In the genomic region with DNA sequence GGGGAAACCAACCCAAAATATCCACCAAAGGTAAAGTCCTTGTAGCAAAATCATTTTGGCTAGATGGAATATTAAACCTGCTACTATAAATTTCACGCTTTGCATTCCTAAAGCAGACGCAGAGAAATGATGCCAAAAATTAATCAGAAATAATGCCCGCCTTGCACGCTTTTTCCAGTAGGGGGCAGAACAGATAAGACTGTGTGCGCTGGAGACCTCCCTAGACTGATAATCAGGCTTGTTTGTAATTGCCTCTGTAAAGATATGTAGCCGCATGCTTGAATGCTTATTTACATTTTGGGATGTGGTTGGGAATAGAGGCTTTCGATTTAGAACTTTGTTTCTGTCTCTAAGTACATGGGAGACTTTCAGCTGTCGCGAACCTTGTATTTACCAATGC, we compare ENCODE assay signal across 9 mouse cellular contexts.
DNase-seq lines count a peak whose midpoint lies in the region; ATAC-seq lines count a peak whose summit lies in the region.
"Had no signal": no experiment of that assay in that cellular context is flagged by ENCODE, and none has a peak within 500 bp of the region (broad histone marks: within the 10 kb centered on the region; RNA-seq: fewer than 3 reads in every experiment).

No protein-coding gene starts in this region.

- peak; percentile 30 for DNase-seq in hindbrain, embryonic 10.5 days (ENCODE audit: low spot score)
- DNase-seq in 3T3-L1 (ENCODE audit: low read depth, low spot score) (peak; percentile 34), MEL-GATA-1-ER (ENCODE audit: extremely low read depth, low read depth) (peak; percentile 18)
- DNase-seq in embryonic facial prominence, embryonic 11.5 days (ENCODE audit: low spot score), result peak; percentile 64
- DNase-seq in layer of hippocampus, adult 9-11 months, result peak; percentile 21
- DNase-seq in splenic B cell, adult 2 months (ENCODE audit: low read depth, low spot score), result peak; percentile 12
- DNase-seq in gastrocnemius, adult 18-20 months (ENCODE audit: low spot score), result no peak

- no peaks in the 10 kb centered on the region; the same call in 1 of the 2 replicates for H3K4me1 ChIP-seq in hindbrain, embryonic 10.5 days (replicated peaks)
- no peaks in the 10 kb centered on the region for H3K4me1 ChIP-seq in hindbrain, embryonic 13.5 days (replicated peaks)
- no peaks in the 10 kb centered on the region for H3K4me1 ChIP-seq in embryonic facial prominence, embryonic 11.5 days (ENCODE audit: control insufficient read depth, insufficient read depth, low read length)

- ATAC-seq in hindbrain, embryonic 13.5 days (ENCODE audit: low FRiP score), result no peak
- no peak for ATAC-seq in embryonic facial prominence, embryonic 11.5 days (replicated peaks; ENCODE audit: insufficient number of reproducible peaks, low FRiP score, low TSS enrichment, low read depth)

- H3K27me3 ChIP-seq in hindbrain, embryonic 10.5 days (ENCODE audit: insufficient read depth, poor library complexity, severe bottlenecking), result peaks cover 68% of the 10 kb centered on the region
- H3K27me3 ChIP-seq in hindbrain, embryonic 13.5 days, result peaks cover 53% of the 10 kb centered on the region
- no peaks in the 10 kb centered on the region for H3K27me3 ChIP-seq in embryonic facial prominence, embryonic 11.5 days (ENCODE audit: control insufficient read depth, insufficient read depth, low read length)
- H3K27me3 ChIP-seq in splenic B cell, adult 2 months (ENCODE audit: control insufficient read depth, insufficient read depth, low read length, poor library complexity, severe bottlenecking), result no peaks in the 10 kb centered on the region

- H3K4me3 ChIP-seq in hindbrain, embryonic 10.5 days, result no peak overlapping the region
- no peak overlapping the region for H3K4me3 ChIP-seq in hindbrain, embryonic 13.5 days
- H3K4me3 ChIP-seq in embryonic facial prominence, embryonic 11.5 days (ENCODE audit: low read depth, low read length), result no peak overlapping the region
- H3K4me3 ChIP-seq: myocyte had no signal

- 55% methylated on average over 9 of the region's 9 CpGs for WGBS in hindbrain, embryonic 10.5 days
- 50% methylated on average over 9 of the region's 9 CpGs for WGBS in hindbrain, embryonic 13.5 days
- WGBS in embryonic facial prominence, embryonic 11.5 days, result 48% methylated on average over 9 of the region's 9 CpGs

- no peak overlapping the region for H3K4me2 ChIP-seq in hindbrain, embryonic 13.5 days
- H3K4me2 ChIP-seq in embryonic facial prominence, embryonic 11.5 days (ENCODE audit: low read depth, low read length), result no peak overlapping the region

- no peaks in the 10 kb centered on the region for H3K36me3 ChIP-seq in hindbrain, embryonic 10.5 days
- no peaks in the 10 kb centered on the region for H3K36me3 ChIP-seq in hindbrain, embryonic 13.5 days
- no peaks in the 10 kb centered on the region for H3K36me3 ChIP-seq in embryonic facial prominence, embryonic 11.5 days (replicated peaks; ENCODE audit: control insufficient read depth, insufficient read depth, low read depth, low read length)
- no peaks in the 10 kb centered on the region for H3K36me3 ChIP-seq in splenic B cell, adult 2 months (ENCODE audit: control insufficient read depth, insufficient read depth, low read length, poor library complexity, severe bottlenecking)

- H3K9ac ChIP-seq in hindbrain, embryonic 13.5 days, result no peak overlapping the region
- no peak overlapping the region for H3K9ac ChIP-seq in embryonic facial prominence, embryonic 11.5 days (replicated peaks; ENCODE audit: low read length)

- no peaks in the 10 kb centered on the region for H3K9me3 ChIP-seq in hindbrain, embryonic 10.5 days
- H3K9me3 ChIP-seq in hindbrain, embryonic 13.5 days, result no peaks in the 10 kb centered on the region
- no peaks in the 10 kb centered on the region for H3K9me3 ChIP-seq in embryonic facial prominence, embryonic 11.5 days (replicated peaks; ENCODE audit: control insufficient read depth, low read length)

- no peak overlapping the region for H3K27ac ChIP-seq in hindbrain, embryonic 10.5 days
- H3K27ac ChIP-seq in hindbrain, embryonic 13.5 days, result no peak overlapping the region
- H3K27ac ChIP-seq in embryonic facial prominence, embryonic 11.5 days (replicated peaks; ENCODE audit: low read depth, low read length), result no peak overlapping the region
